Mouse (Mus musculus) CD4-positive naive resting alpha-beta T cell, adult 57 days (primary cell): ENCODE results near the gene Cspg5. TPM values are rescaled to one million over a fixed set of nuclear protein-coding genes. Genes with fewer than 3 reads are reported as not detected.

ENCODE experiments used
- total RNA-seq: library from RNA; stranded (reverse); gene quantifications from one replicate; pipeline ENCODE4 v1.2.4, GENCODE M21; 2023

Gene Cspg5
- total RNA-seq, result 4.4 TPM

DNA sequence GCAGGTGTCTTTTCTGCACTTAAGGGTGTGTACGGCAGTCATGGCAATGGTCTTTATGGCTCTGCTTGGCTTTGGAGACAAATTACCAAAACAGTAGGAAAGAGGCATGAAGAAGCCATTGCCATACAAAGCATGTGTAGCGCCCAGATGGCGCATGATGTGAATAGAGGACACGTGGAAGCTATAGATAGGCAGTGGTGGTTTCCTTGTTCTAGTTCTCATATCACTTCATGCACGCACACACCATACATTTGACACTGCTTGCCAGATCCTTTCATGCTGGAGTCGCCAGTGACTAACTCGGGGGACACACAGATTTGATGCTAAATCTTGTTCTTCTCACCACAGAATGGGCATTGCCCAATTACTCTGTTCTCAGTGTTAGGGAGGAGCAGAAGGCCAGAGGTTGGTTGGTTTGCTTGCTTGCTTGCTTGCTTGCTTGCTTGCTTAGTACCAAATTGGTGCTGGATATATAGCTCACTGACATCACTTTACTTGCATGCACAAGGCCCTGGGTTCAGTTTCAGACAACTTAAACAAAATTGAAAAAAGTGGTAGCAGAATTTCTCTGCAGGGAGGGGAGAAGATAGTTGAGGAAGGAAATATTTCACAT is at the start of gene Cspg5:
Cspg5 (plus strand) TSS at position 563 of the 613 bp plus-strand sequence.

DNA sequence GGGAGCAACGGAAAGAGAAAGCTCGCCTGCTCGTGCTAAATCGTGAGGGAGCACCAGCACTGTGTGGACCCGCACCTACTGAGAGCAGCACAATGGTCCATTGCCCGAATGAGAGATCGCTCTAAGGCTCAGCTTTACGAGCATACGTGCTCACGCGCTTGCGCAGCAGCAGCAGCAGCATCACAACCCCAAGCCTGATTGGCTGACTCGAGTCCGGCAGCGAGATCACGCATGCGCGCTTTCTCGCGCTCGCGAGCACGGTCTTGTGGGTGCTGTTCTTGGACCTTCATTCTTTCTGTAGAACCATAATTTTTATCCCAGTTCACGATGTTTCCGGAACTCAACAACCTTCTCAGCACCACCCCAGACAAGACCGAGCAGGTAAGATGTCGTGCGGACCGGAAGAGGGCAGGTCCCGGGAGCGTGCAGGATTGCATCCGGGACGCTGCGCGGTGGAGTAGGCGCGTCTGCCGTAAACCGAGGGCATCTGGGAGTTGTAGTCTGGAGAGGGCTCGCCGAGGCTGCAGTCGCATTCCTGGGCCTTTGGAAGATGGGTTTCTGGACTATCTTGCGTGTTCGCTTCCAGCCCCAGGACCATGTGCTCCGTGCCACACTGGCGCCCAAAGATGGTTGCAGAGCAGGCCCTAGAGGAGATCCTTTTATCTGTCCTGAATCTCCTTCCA is 61.5 kb downstream of the Cspg5 start, which contains the start of gene Elp6:
Elp6 (plus strand) TSS at position 205 of the 683 bp plus-strand sequence.

Other genes with a start within 250 kb of the Cspg5 start
- 60.4 TPM for gene Smarcc1, start 126.1 kb upstream of the Cspg5 start, total RNA-seq
- gene Dhx30, start 126.0 kb upstream of the Cspg5 start, total RNA-seq, result 131 TPM
- 9.9 TPM for gene Elp6, start 61.4 kb downstream of the Cspg5 start, total RNA-seq
- 95.7 TPM for gene Scap, start 89.5 kb downstream of the Cspg5 start, total RNA-seq
- gene Ptpn23, start 164.4 kb downstream of the Cspg5 start, total RNA-seq, result 64.4 TPM
- gene Ngp, start 176.0 kb downstream of the Cspg5 start, total RNA-seq, result 5.6 TPM
- gene Klhl18, start 232.9 kb downstream of the Cspg5 start, total RNA-seq, result 35.7 TPM
- 0.27 TPM for gene Kif9, start 233.2 kb downstream of the Cspg5 start, total RNA-seq